Mouse (Mus musculus) midbrain, embryonic 10.5 days (tissue): ENCODE results near the gene Clca3b. TPM values are rescaled to one million over a fixed set of nuclear protein-coding genes. Genes with fewer than 3 reads are reported as not detected.
"Not testable (repeated sequence)": the region's sequence is repeated elsewhere in the genome, so short reads cannot be mapped to it uniquely, and the experiment has no call there.

Source experiments
- DNase-seq: peaks from one replicate; pipeline ENCODE4 v3.0.0-alpha.2; 2017; ENCODE audit warnings: low spot score
- H3K27ac ChIP-seq: fragments of 300-500 bp; sonication (generic); replicated peaks from 2 replicates; pipeline ENCODE4 v1.5.1; 2016; ENCODE audit warnings: mild to moderate bottlenecking
- H3K27me3 ChIP-seq: fragments of 300-500 bp; sonication (generic); 2 replicates; pipeline ENCODE4 v1.6.1; 2016; ENCODE audit warnings: low read depth, mild to moderate bottlenecking; ENCODE audit not compliant: poor library complexity, severe bottlenecking
- H3K36me3 ChIP-seq: fragments of 300-500 bp; sonication (generic); 2 replicates; pipeline ENCODE4 v1.6.1; 2016; ENCODE audit warnings: mild to moderate bottlenecking, moderate library complexity
- H3K4me1 ChIP-seq: fragments of 300-500 bp; sonication (generic); 2 replicates; pipeline ENCODE4 v1.6.1; 2016
- H3K4me3 ChIP-seq: fragments of 300-500 bp; sonication (generic); 2 replicates; pipeline ENCODE4 v1.5.1; 2016; ENCODE audit warnings: mild to moderate bottlenecking, moderate library complexity
- H3K9me3 ChIP-seq: fragments of 300-500 bp; sonication (generic); replicated peaks from 2 replicates; pipeline ENCODE4 v1.6.1; 2016; ENCODE audit warnings: mild to moderate bottlenecking
- WGBS: fragments of 180-500 bp; shearing (Covaris S2); methylation state at CpG from one replicate; pipeline ENCODE4 v1.1.7; 2016; 5-methylcytosine and 5-hydroxymethylcytosine counted together
- polyA plus RNA-seq: library from polyadenylated mRNA; unstranded; fragments of >200 nt; fragmentation: Nextera tagmentation; extraction: Ambion mirVana; gene quantifications from 2 replicates; pipeline ENCODE4 v1.2.1, GENCODE M21; 2016

Gene Clca3b
- polyA plus RNA-seq: not detected in 2 replicates

DNA sequence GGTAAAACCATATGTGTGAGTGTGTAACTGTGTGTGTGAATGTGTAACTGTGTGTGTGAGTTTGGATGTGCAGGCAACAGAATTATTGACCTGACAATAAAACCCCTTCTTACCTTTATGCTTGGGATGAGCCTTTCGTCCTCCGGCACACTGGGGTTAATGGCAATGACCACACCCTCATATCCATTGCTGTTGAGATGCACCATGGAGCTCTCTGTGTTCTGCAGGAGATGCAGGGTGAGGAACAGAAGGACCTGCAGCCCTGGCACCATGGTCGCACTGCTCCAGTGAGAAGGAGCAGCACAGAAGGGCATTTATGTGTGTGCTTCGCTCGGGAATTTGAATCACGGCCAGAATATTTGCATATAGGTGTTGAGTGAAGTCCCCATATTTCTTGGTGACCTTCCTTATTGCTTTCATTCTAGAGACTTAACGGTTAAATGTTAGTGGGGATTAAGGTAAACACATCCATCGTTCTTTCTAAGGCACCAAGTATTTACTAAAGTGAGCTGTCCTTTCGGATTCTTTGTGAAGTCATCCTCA is at the start of gene Clca3b:
Clca3b (minus strand) TSS at position 344 of the 543 bp plus-strand sequence.
- DNase-seq, H3K36me3 ChIP-seq, H3K4me1 ChIP-seq, H3K9me3 ChIP-seq, H3K27me3 ChIP-seq, H3K4me3 ChIP-seq, H3K27ac ChIP-seq: not testable (repeated sequence)
- 93% methylated on average over 9 of the region's 9 CpGs for WGBS

DNA sequence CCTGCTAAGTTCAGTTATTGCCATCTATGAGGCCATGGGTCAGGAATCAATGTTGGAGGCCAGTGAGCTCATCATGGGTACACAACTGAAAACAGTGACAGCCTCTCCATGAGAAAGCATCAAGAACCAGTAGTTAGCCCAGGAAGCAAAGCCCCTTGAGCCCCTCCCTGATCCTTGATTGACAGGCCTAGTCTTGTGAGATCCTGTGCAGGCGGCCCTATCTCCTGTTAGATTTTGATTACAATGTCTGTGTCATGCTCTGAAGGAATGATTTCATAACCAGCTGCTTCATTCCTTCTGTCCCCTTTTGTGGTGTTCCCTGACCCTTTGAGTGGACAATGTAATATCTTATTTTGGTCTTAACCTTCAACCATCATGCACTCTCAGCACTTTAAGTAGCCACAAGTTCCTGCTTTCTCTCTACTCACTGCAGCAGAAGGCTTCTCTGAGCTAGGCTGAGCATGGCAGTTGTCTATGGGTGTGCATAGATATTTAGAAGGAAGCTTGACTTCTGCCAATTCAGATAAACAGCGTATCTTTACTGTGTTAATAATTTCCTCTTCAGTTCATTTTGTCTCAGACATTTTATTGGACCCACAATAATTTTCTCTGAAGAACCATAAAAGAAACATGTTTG is 48.0 kb upstream of the Clca3b start:
- Histone ChIP-seq H3K27me3 (no peaks in the 10 kb centered on the region), H3K9me3 (no peaks in the 10 kb centered on the region), H3K27ac (no peak overlapping the region), H3K4me1 (no peaks in the 10 kb centered on the region), H3K4me3 (no peak overlapping the region), H3K36me3 (no peaks in the 10 kb centered on the region)
- no peak for DNase-seq
- 87% methylated on average over 2 of the region's 2 CpGs for WGBS

- Histone ChIP-seq H3K9me3 (no peaks in the 10 kb centered on the region), H3K27ac (no peak overlapping the region), H3K4me1 (no peaks in the 10 kb centered on the region), H3K4me3 (no peak overlapping the region), H3K27me3 (no peaks in the 10 kb centered on the region), H3K36me3 (no peaks in the 10 kb centered on the region)
- WGBS: 64% methylated on average over 2 of the region's 2 CpGs
- DNase-seq: no peak
Observed at GRCm38 (mm10) chr3:144890246-144890758, 41.1 kb upstream of the Clca3b start.

DNA sequence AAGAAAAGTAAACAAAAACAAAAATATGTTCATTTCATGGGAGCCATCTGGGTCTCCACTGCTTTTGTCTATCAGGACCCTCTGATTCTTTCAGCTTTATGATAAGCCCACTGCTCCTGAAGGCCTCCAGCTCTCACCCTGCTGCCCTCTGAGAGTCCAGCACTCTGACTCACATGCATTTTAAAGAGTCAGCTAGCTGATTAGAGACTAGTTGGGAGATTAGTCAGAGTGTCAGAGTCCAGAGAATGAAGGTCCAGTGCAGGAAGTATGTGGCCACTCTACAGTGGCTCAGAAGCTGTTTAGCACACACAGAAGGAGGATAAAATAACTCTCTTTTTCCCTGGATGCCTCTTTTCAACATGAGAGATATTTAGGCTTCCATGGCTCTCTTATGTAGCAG is 37.8 kb upstream of the Clca3b start:
- no peak for DNase-seq
- Histone ChIP-seq H3K27ac (no peak overlapping the region), H3K27me3 (no peaks in the 10 kb centered on the region), H3K4me3 (no peak overlapping the region), H3K4me1 (no peaks in the 10 kb centered on the region), H3K9me3 (no peaks in the 10 kb centered on the region), H3K36me3 (no peaks in the 10 kb centered on the region)

GRCm38 (mm10) chr3:144872012-144872411 is 22.9 kb upstream of the Clca3b start:
- H3K9me3 ChIP-seq, H3K4me3 ChIP-seq, H3K27me3 ChIP-seq, H3K36me3 ChIP-seq, DNase-seq, H3K27ac ChIP-seq, H3K4me1 ChIP-seq: not testable (repeated sequence)
- WGBS: 46% methylated on average over 4 of the region's 4 CpGs

DNA sequence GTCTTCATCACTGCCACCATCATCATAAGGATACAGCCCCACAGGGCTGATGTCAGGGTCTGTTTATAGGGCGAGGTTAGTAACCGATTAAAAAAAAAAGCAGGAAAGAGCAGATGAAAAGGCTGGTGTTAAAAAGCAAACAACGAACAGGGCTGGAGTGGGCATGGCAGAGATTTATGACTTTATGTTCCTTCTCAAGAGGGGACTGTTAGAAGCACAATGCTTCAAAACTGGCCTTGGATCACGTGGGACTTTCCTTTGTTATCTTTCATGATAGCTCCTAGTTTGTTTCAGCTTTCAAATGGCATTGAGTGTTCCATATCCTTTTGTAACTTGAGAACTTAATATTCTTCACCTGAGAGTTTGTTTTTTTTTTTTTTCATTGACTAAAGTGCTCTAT is 427 bp upstream of the Clca3b start:
- no peak overlapping the region for H3K27ac ChIP-seq
- H3K27me3 ChIP-seq: no peaks in the 10 kb centered on the region
- DNase-seq: no peak
- H3K4me3 ChIP-seq: no peak overlapping the region
- no peaks in the 10 kb centered on the region for H3K9me3 ChIP-seq
- H3K36me3 ChIP-seq: no peaks in the 10 kb centered on the region
- no peaks in the 10 kb centered on the region for H3K4me1 ChIP-seq
- WGBS: 81% methylated on average over 4 of the region's 4 CpGs

GRCm38 (mm10) chr3:144827257-144827656 is 21.9 kb downstream of the Clca3b start:
- WGBS: 90% methylated on average over 6 of the region's 6 CpGs
- H3K27ac ChIP-seq: no peak overlapping the region
- H3K9me3 ChIP-seq: no peaks in the 10 kb centered on the region
- H3K4me1 ChIP-seq: no peaks in the 10 kb centered on the region
- no peak overlapping the region for H3K4me3 ChIP-seq
- H3K27me3 ChIP-seq: no peaks in the 10 kb centered on the region
- no peaks in the 10 kb centered on the region for H3K36me3 ChIP-seq
- DNase-seq: no peak

DNA sequence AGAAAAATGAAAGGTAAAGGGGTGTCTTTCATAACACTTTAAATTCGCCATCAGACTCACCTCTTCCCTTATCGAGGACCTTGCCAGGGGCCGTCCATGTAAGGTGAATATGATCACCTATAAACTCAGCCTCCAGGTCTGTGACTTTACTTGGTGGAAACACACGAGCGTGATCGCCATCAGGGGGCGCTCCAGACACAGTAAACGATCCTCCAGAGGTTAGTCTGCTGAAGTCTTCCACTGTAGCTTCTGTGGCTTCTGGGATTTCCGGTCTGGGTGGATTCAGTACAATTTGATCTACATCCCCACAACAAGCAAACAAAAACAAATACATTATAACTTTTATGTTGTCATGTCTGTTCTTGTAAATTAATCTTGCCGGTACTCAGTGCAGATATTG is 24.0 kb downstream of the Clca3b start:
- no peaks in the 10 kb centered on the region for H3K4me1 ChIP-seq
- peak; percentile 72 for DNase-seq
- no peaks in the 10 kb centered on the region for H3K36me3 ChIP-seq
- no peaks in the 10 kb centered on the region for H3K9me3 ChIP-seq
- 25% methylated on average over 10 of the region's 10 CpGs for WGBS
- H3K27ac ChIP-seq: no peak overlapping the region
- no peak overlapping the region for H3K4me3 ChIP-seq
- H3K27me3 ChIP-seq: no peaks in the 10 kb centered on the region

- 89% methylated on average over 5 of the region's 5 CpGs for WGBS
- Histone ChIP-seq H3K36me3 (no peaks in the 10 kb centered on the region), H3K27me3 (no peaks in the 10 kb centered on the region), H3K9me3 (no peaks in the 10 kb centered on the region), H3K27ac (no peak overlapping the region), H3K4me3 (no peak overlapping the region), H3K4me1 (no peaks in the 10 kb centered on the region)
- no peak for DNase-seq
Observed at GRCm38 (mm10) chr3:144823331-144823730, 25.8 kb downstream of the Clca3b start.

DNA sequence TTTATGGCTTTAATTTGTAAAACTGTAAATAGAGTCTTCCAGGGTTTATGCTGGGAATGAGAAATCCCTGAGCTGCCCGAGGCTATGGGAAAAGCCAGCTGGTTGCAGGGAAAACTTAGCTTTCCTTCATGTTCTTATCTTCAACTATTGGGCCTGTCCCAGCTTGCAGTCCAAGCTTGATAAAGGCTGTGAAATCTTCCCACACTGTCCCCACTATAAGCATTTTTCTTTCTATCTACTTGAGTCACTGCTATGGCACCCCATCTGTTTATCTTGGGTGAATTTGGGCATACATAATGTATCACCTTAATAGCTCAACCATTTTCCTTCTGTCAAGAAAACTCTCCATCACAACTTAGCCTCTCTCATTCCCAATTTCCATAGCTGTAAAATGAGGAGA is 28.5 kb downstream of the Clca3b start:
- H3K4me3 ChIP-seq: no peak overlapping the region
- no peak overlapping the region for H3K27ac ChIP-seq
- no peaks in the 10 kb centered on the region for H3K27me3 ChIP-seq
- WGBS: 78% methylated on average over 1 of the region's 1 CpGs
- DNase-seq: no peak
- no peaks in the 10 kb centered on the region for H3K36me3 ChIP-seq
- no peaks in the 10 kb centered on the region for H3K4me1 ChIP-seq
- H3K9me3 ChIP-seq: no peaks in the 10 kb centered on the region

- not testable (repeated sequence) for H3K4me3 ChIP-seq, H3K27me3 ChIP-seq, DNase-seq, H3K9me3 ChIP-seq, H3K27ac ChIP-seq, H3K36me3 ChIP-seq, H3K4me1 ChIP-seq
- WGBS: 93% methylated on average over 6 of the region's 6 CpGs
Observed at GRCm38 (mm10) chr3:144819219-144819618, 29.9 kb downstream of the Clca3b start, which contains the start of gene Clca3a2. Gene Clca3a2 (minus strand): TSS chr3:144819494.

DNA sequence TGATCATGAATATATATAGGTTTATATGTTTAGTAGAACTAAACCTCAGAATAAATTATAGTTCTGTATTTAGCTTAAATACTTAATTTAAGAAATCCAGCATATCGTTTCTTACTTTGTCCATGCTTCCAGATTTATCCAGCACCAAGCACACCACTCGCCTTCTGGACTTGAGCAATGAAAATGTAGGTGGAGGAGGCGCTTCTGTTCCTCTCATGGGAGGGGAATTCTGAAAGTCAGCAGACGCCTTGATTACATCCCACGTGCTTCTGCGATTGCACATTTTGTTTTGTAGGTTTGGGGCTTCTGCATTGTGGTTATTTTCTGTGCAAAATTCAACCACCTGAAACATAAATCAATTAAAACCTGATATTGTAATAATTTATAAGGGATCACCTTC is 35.8 kb downstream of the Clca3b start:
- not testable (repeated sequence) for H3K27ac ChIP-seq, DNase-seq, H3K4me3 ChIP-seq, H3K36me3 ChIP-seq, H3K4me1 ChIP-seq, H3K27me3 ChIP-seq, H3K9me3 ChIP-seq
- WGBS: 86% methylated on average over 6 of the region's 6 CpGs

- Histone ChIP-seq H3K27me3 (no peaks in the 10 kb centered on the region), H3K9me3 (no peaks in the 10 kb centered on the region), H3K27ac (no peak overlapping the region), H3K36me3 (no peaks in the 10 kb centered on the region), H3K4me1 (no peaks in the 10 kb centered on the region), H3K4me3 (no peak overlapping the region)
- WGBS: 35% methylated on average over 3 of the region's 3 CpGs
- DNase-seq: no peak
Observed at GRCm38 (mm10) chr3:144811821-144812220, 37.3 kb downstream of the Clca3b start.
